Comparison of ENCODE assay signal across 32 mouse cellular contexts in the genomic region with DNA sequence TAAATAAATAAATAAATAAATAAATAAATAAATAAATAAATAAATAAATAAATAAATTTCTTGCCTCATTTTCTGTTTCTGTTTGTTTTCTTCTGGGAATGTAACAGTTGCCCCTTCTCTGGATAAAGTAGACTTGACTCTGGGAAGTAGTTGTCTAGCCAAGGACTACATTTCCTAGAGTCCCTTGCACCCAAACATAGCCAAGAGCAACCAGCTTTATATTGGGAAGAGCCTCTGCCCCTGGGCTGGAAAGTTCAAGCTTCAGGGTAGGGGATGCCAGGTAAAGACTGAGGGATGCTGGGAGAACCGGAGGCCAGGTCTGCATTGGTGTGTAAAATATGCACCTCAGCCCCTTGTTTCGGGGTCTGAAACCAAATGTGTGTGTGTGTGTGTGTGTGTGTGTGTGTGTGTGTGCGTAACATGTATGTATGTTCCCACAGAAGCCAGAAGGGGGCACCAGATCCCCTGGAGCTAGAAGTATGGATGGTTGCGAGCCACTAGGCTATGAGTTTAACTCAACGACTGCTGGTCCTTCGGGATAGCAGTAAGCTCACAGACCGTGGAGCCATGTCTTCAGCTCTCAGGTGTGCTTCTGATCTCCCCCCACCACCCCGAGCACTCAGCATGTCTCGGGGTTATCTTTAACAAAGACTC. TPM values are rescaled to one million over a fixed set of nuclear protein-coding genes. Genes with fewer than 3 reads are reported as not detected.
A peak's percentile ranks its signal among the peaks of the same experiment; 100 is the strongest.
DNase-seq lines count a peak whose midpoint lies in the region; ATAC-seq and TF ChIP-seq lines count a peak whose summit lies in the region.
"Had no signal": no experiment of that assay in that cellular context is flagged by ENCODE, and none has a peak within 500 bp of the region (broad histone marks: within the 10 kb centered on the region; RNA-seq: fewer than 3 reads in every experiment).

No protein-coding gene starts in this region.

- H3K36me3 ChIP-seq in hindbrain, postnatal 0 days (ENCODE audit: insufficient read depth, low read length), result no peaks in the 10 kb centered on the region
- H3K36me3 ChIP-seq in hindbrain, embryonic 10.5 days, result no peaks in the 10 kb centered on the region
- peaks cover 0 to 8% of the 10 kb centered on the region in 2 experiments; a peak in 2 of 4 replicates for H3K36me3 ChIP-seq in MEL (ENCODE audit: control insufficient read depth in 1 of 2, insufficient read depth in 2 of 2, low read length in 2 of 2)
- H3K36me3 ChIP-seq: forebrain, embryonic 10.5 days; heart, embryonic 10.5 days; heart, embryonic 13.5 days; hindbrain, embryonic 12.5 days; hindbrain, embryonic 15.5 days; intestine, embryonic 15.5 days had no signal

- intact Hi-C loops in left cerebral cortex, postnatal 25 days (cut with DNase I), result no loop called here

- no peak for DNase-seq in hindbrain, postnatal 0 days (ENCODE audit: low spot score)
- DNase-seq in hindbrain, embryonic 10.5 days (ENCODE audit: low spot score), result no peak
- DNase-seq in A20 (ENCODE audit: low read depth, low spot score) (peak; percentile 27), MEL (ENCODE audit: low read depth, low spot score) (peak; percentile 44)
- DNase-seq in left cerebral cortex, postnatal 25 days (ENCODE audit: low spot score in 2 of 2), result no peak
- DNase-seq in layer of hippocampus, postnatal 10 days (ENCODE audit: low spot score in 2 of 2), result no peak
- DNase-seq: adrenal gland, postnatal 10 days; adrenal gland, postnatal 36 days; B cell, adult 2 months; cerebellum, adult 18-20 months; cerebellum, adult 9-10 months; gastrocnemius, postnatal 10 days; gastrocnemius, postnatal 36 days; heart, adult 2 months; heart, postnatal 14 days; heart, postnatal 4 days had no signal

- 0 out of 2 replicates have a peak, but pooled peaks have one; percentile 1 for TF ChIP-seq CTCF in hindbrain, postnatal 0 days (IDR thresholded peaks at IDR 0.05; ENCODE audit: low read depth)
- peak; percentile 22 to 47 (median 29); a peak in 4 of 6 replicates for TF ChIP-seq CTCF in MEL (IDR thresholded peaks at IDR 0.05 in 2 of 3, conservative IDR thresholded peaks at IDR 0.05 in 1 of 3; ENCODE audit: control insufficient read depth in 1 of 3, insufficient read depth in 1 of 3, low read depth in 2 of 3, low read length in 3 of 3, poor library complexity in 1 of 3, severe bottlenecking in 1 of 3)

- no peak overlapping the region for H3K4me2 ChIP-seq in hindbrain, postnatal 0 days (ENCODE audit: low read depth, low read length)
- H3K4me2 ChIP-seq: forebrain, embryonic 13.5 days; heart, embryonic 13.5 days; hindbrain, embryonic 12.5 days; hindbrain, embryonic 15.5 days; intestine, embryonic 15.5 days had no signal

- peak; percentile 23 for TF ChIP-seq RAD21 in MEL (IDR thresholded peaks at IDR 0.05; ENCODE audit: low read depth, low read length)

- TF ChIP-seq POLR2A in MEL (IDR thresholded peaks at IDR 0.05; ENCODE audit: control insufficient read depth in 1 of 2, insufficient read depth in 1 of 2, low read depth in 1 of 2, low read length in 2 of 2, poor library complexity in 1 of 2), result no peak

- no peaks in the 10 kb centered on the region for H3K27me3 ChIP-seq in hindbrain, postnatal 0 days (ENCODE audit: insufficient read depth, low read length)
- H3K27me3 ChIP-seq in hindbrain, embryonic 10.5 days (ENCODE audit: insufficient read depth, poor library complexity, severe bottlenecking), result no peaks in the 10 kb centered on the region
- no peaks in the 10 kb centered on the region for H3K27me3 ChIP-seq in MEL (ENCODE audit: control insufficient read depth in 1 of 2, insufficient read depth in 2 of 2, low read length in 2 of 2)
- H3K27me3 ChIP-seq: forebrain, embryonic 13.5 days; heart, embryonic 13.5 days; hindbrain, embryonic 12.5 days; hindbrain, embryonic 15.5 days; intestine, embryonic 15.5 days; Patski had no signal

- no peak overlapping the region for H3K9ac ChIP-seq in hindbrain, postnatal 0 days (replicated peaks; ENCODE audit: low read length)
- no peak overlapping the region for H3K9ac ChIP-seq in MEL (ENCODE audit: control insufficient read depth, low read depth, low read length, poor library complexity, severe bottlenecking)
- H3K9ac ChIP-seq: forebrain, embryonic 13.5 days; heart, embryonic 13.5 days; hindbrain, embryonic 12.5 days; hindbrain, embryonic 15.5 days; intestine, embryonic 15.5 days had no signal

- 91% methylated on average over 9 of the region's 9 CpGs for WGBS in hindbrain, postnatal 0 days
- 94% methylated on average over 9 of the region's 9 CpGs for WGBS in hindbrain, embryonic 10.5 days

- H3K27ac ChIP-seq in hindbrain, postnatal 0 days, result no peak overlapping the region
- no peak overlapping the region for H3K27ac ChIP-seq in hindbrain, embryonic 10.5 days
- H3K27ac ChIP-seq in MEL (ENCODE audit: control insufficient read depth, low read depth, low read length), result no peak overlapping the region
- H3K27ac ChIP-seq: forebrain, embryonic 10.5 days; forebrain, embryonic 13.5 days; heart, adult 2 months; heart, embryonic 10.5 days; heart, embryonic 13.5 days; hindbrain, embryonic 12.5 days; hindbrain, embryonic 15.5 days; intestine, embryonic 15.5 days had no signal

- TF ChIP-seq EP300 in MEL (IDR thresholded peaks at IDR 0.05; ENCODE audit: low read depth in 1 of 2, low read length in 2 of 2), result no peak

- ATAC-seq in hindbrain, postnatal 0 days, result no peak
- ATAC-seq: activated CD4-positive, CD25-positive, alpha-beta regulatory T cell, adult 4 months; forebrain, embryonic 13.5 days; forebrain, embryonic 16.5 days; intestine, embryonic 15.5 days; Patski had no signal

- H3K4me1 ChIP-seq in hindbrain, postnatal 0 days (ENCODE audit: insufficient read depth, low read length), result no peaks in the 10 kb centered on the region
- peaks cover 12% of the 10 kb centered on the region for H3K4me1 ChIP-seq in hindbrain, embryonic 10.5 days (replicated peaks)
- no peaks in the 10 kb centered on the region for H3K4me1 ChIP-seq in MEL (ENCODE audit: control insufficient read depth in 1 of 2, insufficient read depth in 2 of 2, low read length in 2 of 2)
- H3K4me1 ChIP-seq: forebrain, embryonic 10.5 days; forebrain, embryonic 13.5 days; hindbrain, embryonic 15.5 days; intestine, embryonic 15.5 days had no signal

- H3K4me3 ChIP-seq in hindbrain, postnatal 0 days (ENCODE audit: low read length), result no peak overlapping the region
- H3K4me3 ChIP-seq in hindbrain, embryonic 10.5 days, result no peak overlapping the region
- no peak overlapping the region for H3K4me3 ChIP-seq in MEL (ENCODE audit: control insufficient read depth in 1 of 2, insufficient read depth in 1 of 2, low read depth in 2 of 2, low read length in 2 of 2)
- H3K4me3 ChIP-seq: forebrain, embryonic 10.5 days; forebrain, embryonic 13.5 days; heart, adult 2 months; heart, embryonic 10.5 days; heart, embryonic 13.5 days; hindbrain, embryonic 12.5 days; hindbrain, embryonic 15.5 days; intestine, embryonic 15.5 days had no signal

- no peaks in the 10 kb centered on the region for H3K79me2 ChIP-seq in MEL (ENCODE audit: control insufficient read depth, insufficient read depth, low read length, poor library complexity)

- H3K9me3 ChIP-seq in hindbrain, postnatal 0 days (ENCODE audit: low read length), result no peaks in the 10 kb centered on the region
- no peaks in the 10 kb centered on the region; the same call in 1 of the 2 replicates for H3K9me3 ChIP-seq in hindbrain, embryonic 10.5 days
- H3K9me3 ChIP-seq in MEL (replicated peaks; ENCODE audit: insufficient read depth, low read length), result no peaks in the 10 kb centered on the region
- H3K9me3 ChIP-seq: forebrain, embryonic 13.5 days; hindbrain, embryonic 12.5 days; hindbrain, embryonic 15.5 days; intestine, embryonic 15.5 days had no signal

TF ChIP-seq in MEL, 35 proteins besides CTCF, POLR2A, EP300 and RAD21 (continues in another document):
- TF ChIP-seq POLR2AphosphoS2 (IDR thresholded peaks at IDR 0.05; ENCODE audit: low read length) (0 out of 2 replicates have a peak, but pooled peaks have one; percentile 15), TBP (IDR thresholded peaks at IDR 0.05; ENCODE audit: low read depth, low read length) (no peak), MXI1 (IDR thresholded peaks at IDR 0.05; ENCODE audit: low read depth, low read length) (no peak), ZC3H11A (IDR thresholded peaks at IDR 0.05; ENCODE audit: low read depth, low read length) (0 out of 2 replicates have a peak, but pooled peaks have one; percentile 4), MEF2A (IDR thresholded peaks at IDR 0.05; ENCODE audit: extremely low read depth, insufficient replicate concordance, low read depth, low read length, poor library complexity, severe bottlenecking) (no peak), TCF12 (IDR thresholded peaks at IDR 0.05; ENCODE audit: low read depth, low read length) (no peak), SMC3 (IDR thresholded peaks at IDR 0.05; ENCODE audit: low read depth, low read length) (peak; percentile 44)

RNA-seq across cellular contexts. Expression of gene Padi4, which starts 10.4 kb away (rescaled TPM):
- not detected in 2 replicates for total RNA-seq in hindbrain, postnatal 0 days (2014; rRNA removed)
- polyA plus RNA-seq in hindbrain, postnatal 0 days (2015; fragmentation: Nextera tagmentation; extraction: Ambion mirVana), result not detected in 2 replicates
- 0.35 and 0.51 TPM in 2 replicates for polyA plus RNA-seq in hindbrain, embryonic 10.5 days (2016; fragmentation: Nextera tagmentation; extraction: Ambion mirVana)
- not detected in 2 replicates for total RNA-seq in MEL (2012; rRNA removed)
- not detected for polyA plus RNA-seq in MEL (2012; ENCODE audit: insufficient read depth in 1 of 2, insufficient read length in 2 of 2, low read depth in 1 of 2, low replicate concordance in 2 of 2, missing spikeins in 1 of 2)
- not detected for total RNA-seq in left cerebral cortex, postnatal 25 days (2021)
- not detected for total RNA-seq in layer of hippocampus, postnatal 10 days (2021)
- total RNA-seq: CH12.LX had no signal

RNA-seq across cellular contexts. Expression of gene Padi3, which starts 26.0 kb away (rescaled TPM):
- total RNA-seq in hindbrain, postnatal 0 days (2014; rRNA removed), result not detected in 2 replicates
- 0.05 TPM in 2 replicates for polyA plus RNA-seq in hindbrain, postnatal 0 days (2015; fragmentation: Nextera tagmentation; extraction: Ambion mirVana)
- 0.08 and 0.10 TPM in 2 replicates for polyA plus RNA-seq in hindbrain, embryonic 10.5 days (2016; fragmentation: Nextera tagmentation; extraction: Ambion mirVana)
- 75.9 and 106 TPM in 2 replicates for total RNA-seq in MEL (2012; rRNA removed)
- 10 to 100 TPM in 1 of 2 experiments, not detected in 1; 73.1 TPM for polyA plus RNA-seq in MEL (2012; ENCODE audit: insufficient read depth in 1 of 2, insufficient read length in 2 of 2, low read depth in 1 of 2, low replicate concordance in 2 of 2, missing spikeins in 1 of 2)
- not detected for total RNA-seq in left cerebral cortex, postnatal 25 days (2021)
- under 1 TPM in 1 of 2 experiments, not detected in 1; 0.11 TPM for total RNA-seq in layer of hippocampus, postnatal 10 days (2021)
- total RNA-seq: adrenal gland, adult 18-20 months; adrenal gland, postnatal 36 days had no signal
- polyA plus RNA-seq: embryonic facial prominence, embryonic 11.5 days; forebrain, embryonic 13.5 days; forebrain, embryonic 16.5 days; heart, adult 2 months; hindbrain, embryonic 15.5 days; Patski had no signal

RNA-seq across cellular contexts. Expression of gene Padi6, which starts 42.0 kb away (rescaled TPM):
- 0.18 and 0.58 TPM in 2 replicates for total RNA-seq in hindbrain, postnatal 0 days (2014; rRNA removed)
- 0.11 and 0.16 TPM in 2 replicates for polyA plus RNA-seq in hindbrain, postnatal 0 days (2015; fragmentation: Nextera tagmentation; extraction: Ambion mirVana)
- 0.06 TPM in 1 of 2 replicates, not detected in the other for polyA plus RNA-seq in hindbrain, embryonic 10.5 days (2016; fragmentation: Nextera tagmentation; extraction: Ambion mirVana)
- not detected in 2 replicates for total RNA-seq in MEL (2012; rRNA removed)
- not detected for polyA plus RNA-seq in MEL (2012; ENCODE audit: insufficient read depth in 1 of 2, insufficient read length in 2 of 2, low read depth in 1 of 2, low replicate concordance in 2 of 2, missing spikeins in 1 of 2)
- under 1 TPM; 0.32 to 0.44 TPM for total RNA-seq in left cerebral cortex, postnatal 25 days (2021)
- under 1 TPM; 0.21 to 0.69 TPM for total RNA-seq in layer of hippocampus, postnatal 10 days (2021)
- total RNA-seq: adrenal gland, adult 18-20 months; adrenal gland, postnatal 36 days; CH12.LX; gastrocnemius, adult 18-20 months; gastrocnemius, postnatal 10 days; gastrocnemius, postnatal 36 days; granulocyte monocyte progenitor cell, adult 5-6 weeks; heart, adult 2 months; heart, postnatal 14 days; heart, postnatal 4 days had no signal
- polyA plus RNA-seq: activated CD4-positive, CD25-positive, alpha-beta regulatory T cell, adult 4 months; embryonic facial prominence, embryonic 11.5 days; embryonic facial prominence, embryonic 14.5 days; forebrain, embryonic 10.5 days; forebrain, embryonic 13.5 days; forebrain, embryonic 16.5 days; heart, adult 2 months; heart, embryonic 10.5 days; heart, embryonic 13.5 days; hindbrain, embryonic 15.5 days; Patski had no signal

Comparison
In these comparisons a context has a peak if more than half of its experiments do, and no peak if none do; other contexts are left out.
1. DNase-seq: peak in A20 (single experiment) and MEL (single experiment); none in hindbrain, postnatal 0 days (single experiment), hindbrain, embryonic 10.5 days (single experiment), left cerebral cortex, postnatal 25 days (0 of 2) and layer of hippocampus, postnatal 10 days (0 of 2).
2. RNA of gene Padi3, which starts 26.0 kb away (total RNA-seq): 75.9 to 106 TPM in MEL; 0.11 TPM in layer of hippocampus, postnatal 10 days, not detected in hindbrain, postnatal 0 days and not detected in left cerebral cortex, postnatal 25 days; every median in the first group is over 10 times any median in the second.